Mouse (Mus musculus): ENCODE data around the gene Aip. TPM values are rescaled to one million over a fixed set of nuclear protein-coding genes. Genes with fewer than 3 reads are reported as not detected.
"Not testable (repeated sequence)": the region's sequence is repeated elsewhere in the genome, so short reads cannot be mapped to it uniquely, and the experiment has no call there.

Gene Aip
- polyA plus RNA-seq, 1 experiment from 2014 or later = 79.0 TPM

DNA sequence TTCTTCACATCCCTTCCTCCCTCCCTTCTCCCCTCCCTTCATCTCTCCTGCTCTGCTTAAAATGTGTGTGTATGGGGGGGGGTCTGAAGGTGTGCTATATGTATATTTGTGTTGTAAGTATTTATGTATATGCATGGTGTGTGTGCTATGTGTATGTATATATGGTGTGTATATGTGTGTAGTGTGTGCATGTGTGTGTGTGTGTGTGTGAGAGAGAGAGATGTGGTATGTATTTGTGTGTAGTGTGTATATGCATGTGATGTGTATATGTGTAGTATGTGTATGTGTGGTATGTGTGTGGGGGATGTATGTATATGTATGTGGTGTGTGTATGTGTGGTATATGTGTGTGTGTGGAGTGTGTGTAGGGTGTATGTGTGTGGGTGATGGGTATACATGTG is 58.8 kb downstream of the Aip start:
- Histone ChIP-seq H3K4me1 (0 out of 2 replicates have a peak, but pooled peaks cover 2% of the 10 kb centered on the region), H3K4me2 (no peak overlapping the region), H3K36me3 (no peaks in the 10 kb centered on the region), H3K27ac (no peak overlapping the region), H3K27me3 (replicated peaks) (no peaks in the 10 kb centered on the region), H3K9ac (no peak overlapping the region), H3K4me3 (replicated peaks) (no peak overlapping the region), H3K9me3 (no peaks in the 10 kb centered on the region)
- no peak for ATAC-seq (ENCODE audit: insufficient read depth, low FRiP score, low read depth)

DNA sequence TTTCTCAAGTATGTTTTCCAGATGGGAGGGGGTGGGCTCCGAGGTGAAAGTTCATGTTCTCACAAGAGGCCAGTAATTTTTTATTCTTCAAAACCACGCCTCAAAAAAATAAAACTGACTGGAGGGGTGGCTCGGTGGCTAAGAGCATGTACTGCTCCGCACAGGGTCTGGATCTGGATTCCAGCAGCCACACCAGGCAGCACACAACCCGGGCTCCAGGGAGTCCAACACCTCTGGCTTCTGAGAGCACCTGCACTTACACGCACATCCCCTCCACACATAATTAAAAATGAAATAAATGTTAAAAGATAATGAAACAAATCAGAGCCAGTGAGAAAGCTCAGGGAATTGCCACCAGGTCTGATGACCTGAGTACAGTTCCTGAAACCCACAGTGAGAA is 59.4 kb downstream of the Aip start:
- Histone ChIP-seq H3K4me2 (no peak overlapping the region), H3K27ac (no peak overlapping the region), H3K4me1 (0 out of 2 replicates have a peak, but pooled peaks cover 2% of the 10 kb centered on the region), H3K36me3 (no peaks in the 10 kb centered on the region), H3K27me3 (replicated peaks) (no peaks in the 10 kb centered on the region), H3K9ac (no peak overlapping the region), H3K9me3 (no peaks in the 10 kb centered on the region), H3K4me3 (replicated peaks) (no peak overlapping the region)
- 75% methylated on average over 6 of the region's 6 CpGs for WGBS
- no peak for ATAC-seq (ENCODE audit: insufficient read depth, low FRiP score, low read depth)

DNA sequence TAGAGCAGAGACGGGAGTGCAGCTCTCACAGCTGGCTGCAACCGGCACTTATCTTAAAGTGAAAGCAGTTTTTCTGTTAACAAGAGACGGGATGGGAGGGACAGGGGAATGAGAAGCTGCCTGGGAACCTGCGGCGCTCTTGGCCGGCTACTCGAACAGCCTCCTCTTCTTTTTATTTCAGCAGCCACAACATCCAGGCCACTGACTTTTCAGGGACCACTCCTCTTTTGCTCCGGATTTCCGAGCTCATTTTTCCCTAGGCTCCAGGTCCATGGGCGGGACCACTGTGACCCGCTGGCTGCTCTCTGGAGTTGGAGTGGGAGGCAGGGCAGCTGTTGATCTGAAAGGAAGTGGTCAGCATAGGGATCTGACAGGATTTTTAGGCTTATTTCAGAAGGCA is 61.2 kb downstream of the Aip start:
- H3K4me2 ChIP-seq; H3K4me1 ChIP-seq; H3K9ac ChIP-seq; H3K36me3 ChIP-seq; H3K4me3 ChIP-seq (replicated peaks); H3K9me3 ChIP-seq; H3K27ac ChIP-seq; ATAC-seq (ENCODE audit: insufficient read depth, low FRiP score, low read depth); H3K27me3 ChIP-seq (replicated peaks): not testable (repeated sequence)
- 2% methylated on average over 6 of the region's 11 CpGs for WGBS

Other genes starting within 250 kb of the Aip start
- gene Tcirg1, start 218.7 kb downstream of the Aip start, polyA plus RNA-seq (2015; fragmentation: Nextera tagmentation; extraction: Ambion mirVana) = 34.7 and 42.6 TPM in 2 replicates
- 312 and 320 TPM in 2 replicates for gene Ndufs8, start 213.1 kb downstream of the Aip start, polyA plus RNA-seq (2015; fragmentation: Nextera tagmentation; extraction: Ambion mirVana)
- 3.6 and 4.2 TPM in 2 replicates for gene Aldh3b1, start 196.1 kb downstream of the Aip start, polyA plus RNA-seq (2015; fragmentation: Nextera tagmentation; extraction: Ambion mirVana)
- 21.4 and 22.2 TPM in 2 replicates for gene Unc93b1, start 190.7 kb downstream of the Aip start, polyA plus RNA-seq (2015; fragmentation: Nextera tagmentation; extraction: Ambion mirVana)
- gene Aldh3b3, start 167.2 kb downstream of the Aip start, polyA plus RNA-seq (2015; fragmentation: Nextera tagmentation; extraction: Ambion mirVana) = 0.06 and 0.12 TPM in 2 replicates
- 14.6 and 22.8 TPM in 2 replicates for gene Aldh3b2, start 153.5 kb downstream of the Aip start, polyA plus RNA-seq (2015; fragmentation: Nextera tagmentation; extraction: Ambion mirVana)
- 9.2 and 9.8 TPM in 2 replicates for gene Acy3, start 139.3 kb downstream of the Aip start, polyA plus RNA-seq (2015; fragmentation: Nextera tagmentation; extraction: Ambion mirVana)
- gene Tbx10, start 133.1 kb downstream of the Aip start, polyA plus RNA-seq (2015; fragmentation: Nextera tagmentation; extraction: Ambion mirVana) = 0.21 and 0.31 TPM in 2 replicates
- 32.2 and 33.6 TPM in 2 replicates for gene Nudt8, start 125.3 kb downstream of the Aip start, polyA plus RNA-seq (2015; fragmentation: Nextera tagmentation; extraction: Ambion mirVana)
- 3.5 and 3.8 TPM in 2 replicates for gene Gm49405, start 125.2 kb downstream of the Aip start, polyA plus RNA-seq (2015; fragmentation: Nextera tagmentation; extraction: Ambion mirVana)
- gene Doc2g, start 122.5 kb downstream of the Aip start, polyA plus RNA-seq (2015; fragmentation: Nextera tagmentation; extraction: Ambion mirVana) = 4.0 and 4.5 TPM in 2 replicates
- 198 and 218 TPM in 2 replicates for gene Ndufv1, start 113.1 kb downstream of the Aip start, polyA plus RNA-seq (2015; fragmentation: Nextera tagmentation; extraction: Ambion mirVana)
- gene Gstp1, start 87.9 kb downstream of the Aip start, polyA plus RNA-seq (2015; fragmentation: Nextera tagmentation; extraction: Ambion mirVana) = 711 and 842 TPM in 2 replicates
- 13.2 and 19.1 TPM in 2 replicates for gene Gstp2, start 79.8 kb downstream of the Aip start, polyA plus RNA-seq (2015; fragmentation: Nextera tagmentation; extraction: Ambion mirVana)
- 3.3 and 7.1 TPM in 2 replicates for gene Gstp3, start 66.3 kb downstream of the Aip start, polyA plus RNA-seq (2015; fragmentation: Nextera tagmentation; extraction: Ambion mirVana)
- gene Cabp2, start 44.3 kb downstream of the Aip start, polyA plus RNA-seq (2015; fragmentation: Nextera tagmentation; extraction: Ambion mirVana) = 3.1 and 3.6 TPM in 2 replicates
- 121 and 130 TPM in 2 replicates for gene Cdk2ap2, start 28.7 kb downstream of the Aip start, polyA plus RNA-seq (2015; fragmentation: Nextera tagmentation; extraction: Ambion mirVana)
- 12.9 and 16.2 TPM in 2 replicates for gene Pitpnm1, start 25.9 kb downstream of the Aip start, polyA plus RNA-seq (2015; fragmentation: Nextera tagmentation; extraction: Ambion mirVana)
- gene Gpr152, start 13.9 kb upstream of the Aip start, polyA plus RNA-seq (2015; fragmentation: Nextera tagmentation; extraction: Ambion mirVana) = not detected in 2 replicates
- gene Cabp4, start 18.2 kb upstream of the Aip start, polyA plus RNA-seq (2015; fragmentation: Nextera tagmentation; extraction: Ambion mirVana) = 0.13 and 0.19 TPM in 2 replicates
- gene Coro1b, start 22.8 kb upstream of the Aip start, polyA plus RNA-seq (2015; fragmentation: Nextera tagmentation; extraction: Ambion mirVana) = 164 and 180 TPM in 2 replicates
- 6.4 and 7.5 TPM in 2 replicates for gene Ptprcap, start 27.7 kb upstream of the Aip start, polyA plus RNA-seq (2015; fragmentation: Nextera tagmentation; extraction: Ambion mirVana)
- gene Rps6kb2, start 37.5 kb upstream of the Aip start, polyA plus RNA-seq (2015; fragmentation: Nextera tagmentation; extraction: Ambion mirVana) = 44.7 and 49.5 TPM in 2 replicates
- 1.5 and 2.0 TPM in 2 replicates for gene Carns1, start 49.6 kb upstream of the Aip start, polyA plus RNA-seq (2015; fragmentation: Nextera tagmentation; extraction: Ambion mirVana)
- gene Tbc1d10c, start 65.4 kb upstream of the Aip start, polyA plus RNA-seq (2015; fragmentation: Nextera tagmentation; extraction: Ambion mirVana) = 3.0 and 4.0 TPM in 2 replicates
- gene Ppp1ca, start 66.2 kb upstream of the Aip start, polyA plus RNA-seq (2015; fragmentation: Nextera tagmentation; extraction: Ambion mirVana) = 745 and 766 TPM in 2 replicates
- gene Rad9a, start 75.8 kb upstream of the Aip start, polyA plus RNA-seq (2015; fragmentation: Nextera tagmentation; extraction: Ambion mirVana) = 25.4 and 27.4 TPM in 2 replicates
- 5.4 and 6.2 TPM in 2 replicates for gene Clcf1, start 88.4 kb upstream of the Aip start, polyA plus RNA-seq (2015; fragmentation: Nextera tagmentation; extraction: Ambion mirVana)
- not detected in 2 replicates for gene AC109138.7, start 88.5 kb upstream of the Aip start, polyA plus RNA-seq (2015; fragmentation: Nextera tagmentation; extraction: Ambion mirVana)
- gene Pold4, start 106.0 kb upstream of the Aip start, polyA plus RNA-seq (2015; fragmentation: Nextera tagmentation; extraction: Ambion mirVana) = 26.7 and 36.4 TPM in 2 replicates
- 27.6 and 32.6 TPM in 2 replicates for gene Ssh3, start 143.3 kb upstream of the Aip start, polyA plus RNA-seq (2015; fragmentation: Nextera tagmentation; extraction: Ambion mirVana)
- 9.5 TPM in 2 replicates for gene Ankrd13d, start 157.3 kb upstream of the Aip start, polyA plus RNA-seq (2015; fragmentation: Nextera tagmentation; extraction: Ambion mirVana)
- gene Grk2, start 180.4 kb upstream of the Aip start, polyA plus RNA-seq (2015; fragmentation: Nextera tagmentation; extraction: Ambion mirVana) = 18.5 and 18.7 TPM in 2 replicates

All from stomach, embryonic 15.5 days (tissue).